Mouse (Mus musculus) regulatory T cell (primary cell): Measurements from ENCODE around the gene Sec61a1.

ENCODE experiments used
- in situ Hi-C: fragments of 300-600 bp; cut with MboI, MseI; formaldehyde crosslinking; loops from one replicate; pipeline ENCODE4 v1.15.1; 2025; ENCODE audit warnings: high pct_unique_total_duplicates

Sec61a1 gene

DNA sequence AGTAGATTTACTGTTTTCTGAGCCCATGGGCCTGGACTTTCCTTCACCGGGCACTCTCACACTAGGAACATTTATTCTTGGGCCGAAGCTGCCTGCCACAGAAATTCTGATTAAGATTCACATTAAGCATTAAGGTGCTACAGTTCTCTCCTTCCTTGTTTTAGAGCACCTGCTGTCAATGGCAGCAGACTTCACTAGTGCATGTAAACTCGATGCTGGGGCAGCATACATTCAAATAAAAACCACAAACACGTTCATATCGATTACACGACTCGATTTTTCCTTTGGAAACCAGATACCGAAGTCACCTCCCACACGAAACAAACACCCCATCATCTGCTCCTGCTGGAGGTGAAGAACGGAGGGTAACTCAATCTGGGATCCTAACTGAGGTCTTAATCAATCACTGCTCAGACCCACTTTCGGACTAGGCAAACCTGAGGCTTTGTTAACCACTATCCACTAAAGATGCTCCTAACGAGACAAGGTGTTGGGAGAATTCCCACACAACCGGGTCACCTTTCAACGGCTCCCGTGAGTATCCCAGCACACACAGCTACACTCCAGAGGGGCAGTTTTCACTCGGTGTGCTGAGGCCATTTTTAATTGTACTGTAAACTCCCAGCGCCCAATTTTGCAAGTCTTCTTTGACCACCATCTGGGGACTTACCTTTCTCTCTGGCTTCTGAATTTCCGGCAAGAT is 853 bp downstream of the Sec61a1 start:
- in situ Hi-C loops, result no loop called here

GRCm38 (mm10) chr6:88516667-88517066 is 2.0 kb downstream of the Sec61a1 start:
- in situ Hi-C loops, result no loop called here

DNA sequence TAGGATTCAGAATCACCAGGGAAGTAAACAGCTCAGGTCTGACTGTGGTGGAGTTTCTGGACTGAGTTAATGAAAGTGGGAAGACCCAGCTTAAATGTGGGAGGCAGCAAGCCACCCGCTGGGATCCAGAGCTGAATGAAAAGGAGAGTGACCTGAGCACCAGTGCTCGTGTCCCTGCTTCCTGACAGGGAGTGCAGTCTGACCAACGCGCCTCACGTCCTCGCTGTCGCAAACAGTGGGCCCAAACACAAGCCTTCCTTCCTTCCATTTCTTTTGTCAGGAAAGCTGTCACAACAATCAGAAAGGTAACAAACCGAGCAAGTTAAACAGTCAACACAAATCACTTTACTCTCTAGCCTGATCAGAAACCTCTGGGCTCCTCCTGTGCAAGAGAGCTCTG is 2.7 kb downstream of the Sec61a1 start:
- in situ Hi-C loops, result no loop called here

DNA sequence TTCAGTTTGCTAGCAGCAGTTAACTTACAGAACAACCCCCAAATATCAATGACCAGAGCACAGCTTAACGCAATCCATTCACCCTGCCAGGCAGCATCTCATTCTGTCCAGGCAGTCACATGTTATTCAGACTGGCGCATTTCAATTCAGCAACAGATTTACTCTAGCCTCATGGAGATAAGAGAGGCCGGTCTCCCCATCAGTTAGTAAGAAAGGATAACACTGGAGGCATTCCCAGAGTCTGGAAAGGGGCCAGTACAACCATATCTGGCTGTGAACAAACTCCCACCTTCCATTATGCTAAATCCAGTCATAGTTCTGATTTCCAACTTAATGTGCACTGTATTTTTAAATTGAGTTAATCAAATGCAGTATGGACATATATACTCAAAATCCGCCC is 4.2 kb downstream of the Sec61a1 start:
- in situ Hi-C loops, result no loop called here

DNA sequence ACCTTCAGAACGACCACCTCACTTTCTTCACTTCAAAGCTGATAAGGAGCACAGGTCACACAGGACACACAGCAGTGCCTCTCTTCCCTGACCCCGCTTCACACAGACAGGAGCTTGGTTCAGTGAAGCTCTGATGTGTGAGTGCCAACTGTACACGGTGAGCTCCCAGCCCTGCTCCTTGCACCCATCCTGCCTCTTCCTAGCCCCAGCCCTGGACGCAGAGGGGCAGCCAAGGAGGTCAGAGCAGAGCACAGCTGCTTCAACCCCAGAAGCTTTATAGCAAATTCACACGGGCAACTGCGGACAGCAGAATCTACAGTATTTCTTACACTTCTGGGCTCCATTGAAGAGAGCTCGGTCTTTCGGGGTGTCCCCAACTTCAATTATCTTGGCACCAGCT is 4.7 kb downstream of the Sec61a1 start:
- in situ Hi-C loops, result no loop called here

GRCm38 (mm10) chr6:88503044-88503443 is 15.7 kb downstream of the Sec61a1 start:
- in situ Hi-C loops, result no loop called here

DNA sequence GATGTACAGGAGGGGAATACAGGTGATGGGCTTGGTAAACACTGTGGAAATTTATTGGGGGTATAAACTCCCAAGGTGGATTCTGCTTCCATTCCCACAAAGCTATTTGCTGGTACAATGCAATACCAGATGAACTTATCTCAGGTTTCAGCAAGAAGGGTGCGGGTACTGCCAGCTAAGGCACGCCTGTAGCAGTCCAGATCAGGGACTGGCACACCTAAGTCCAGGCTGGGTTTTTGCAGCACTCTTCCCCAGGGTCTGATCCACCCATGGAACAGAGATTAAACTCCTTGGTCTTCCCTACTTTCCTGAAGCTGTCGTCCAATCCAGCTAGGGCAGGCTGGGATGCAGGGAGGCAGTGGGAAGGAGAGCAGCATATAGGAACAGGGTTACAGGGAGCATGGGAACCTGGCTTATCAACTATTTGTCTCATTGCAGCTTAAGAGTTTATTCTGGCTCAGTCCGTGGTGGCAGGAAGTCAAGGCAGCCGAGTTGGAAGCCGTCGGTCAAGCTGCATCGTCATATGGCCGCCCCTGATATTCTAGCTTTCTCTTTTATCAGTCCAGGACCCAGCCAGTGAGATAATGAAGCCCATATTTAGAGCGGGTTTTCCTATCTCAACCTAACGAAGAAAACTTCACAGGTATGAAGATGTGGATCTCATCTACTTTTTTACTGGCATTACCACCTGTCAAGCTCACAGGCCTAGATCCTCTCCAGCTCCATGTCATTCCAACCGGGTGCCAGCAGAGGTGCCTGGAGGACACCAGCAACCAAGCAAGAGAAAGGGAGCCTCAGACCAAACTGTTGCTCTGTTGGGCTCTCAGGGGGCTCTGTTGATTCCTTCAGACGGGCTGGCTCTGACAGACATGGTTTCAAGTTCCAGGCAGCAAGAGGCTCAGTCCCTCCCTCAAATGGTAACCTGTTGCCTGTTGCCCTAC is 16.4 kb downstream of the Sec61a1 start:
- in situ Hi-C loops, result no loop called here

DNA sequence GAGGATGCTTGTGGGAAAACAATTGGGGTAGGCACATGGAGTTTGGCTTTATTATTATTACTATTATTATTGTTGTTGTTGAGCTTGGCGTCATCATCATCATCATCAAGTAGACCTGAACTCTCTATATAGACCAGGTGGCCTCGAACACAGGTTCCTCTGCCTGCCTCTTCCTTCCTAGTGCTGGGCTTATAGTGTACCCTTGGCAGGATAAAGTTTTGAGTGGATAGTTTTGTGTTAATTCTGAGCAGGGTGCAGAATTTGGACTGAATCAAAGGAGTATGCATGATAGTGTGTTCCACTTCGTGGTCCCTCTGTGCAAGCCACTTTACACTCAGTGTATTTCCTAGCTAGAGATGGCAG is 18.3 kb downstream of the Sec61a1 start:
- in situ Hi-C loops, result no loop called here

DNA sequence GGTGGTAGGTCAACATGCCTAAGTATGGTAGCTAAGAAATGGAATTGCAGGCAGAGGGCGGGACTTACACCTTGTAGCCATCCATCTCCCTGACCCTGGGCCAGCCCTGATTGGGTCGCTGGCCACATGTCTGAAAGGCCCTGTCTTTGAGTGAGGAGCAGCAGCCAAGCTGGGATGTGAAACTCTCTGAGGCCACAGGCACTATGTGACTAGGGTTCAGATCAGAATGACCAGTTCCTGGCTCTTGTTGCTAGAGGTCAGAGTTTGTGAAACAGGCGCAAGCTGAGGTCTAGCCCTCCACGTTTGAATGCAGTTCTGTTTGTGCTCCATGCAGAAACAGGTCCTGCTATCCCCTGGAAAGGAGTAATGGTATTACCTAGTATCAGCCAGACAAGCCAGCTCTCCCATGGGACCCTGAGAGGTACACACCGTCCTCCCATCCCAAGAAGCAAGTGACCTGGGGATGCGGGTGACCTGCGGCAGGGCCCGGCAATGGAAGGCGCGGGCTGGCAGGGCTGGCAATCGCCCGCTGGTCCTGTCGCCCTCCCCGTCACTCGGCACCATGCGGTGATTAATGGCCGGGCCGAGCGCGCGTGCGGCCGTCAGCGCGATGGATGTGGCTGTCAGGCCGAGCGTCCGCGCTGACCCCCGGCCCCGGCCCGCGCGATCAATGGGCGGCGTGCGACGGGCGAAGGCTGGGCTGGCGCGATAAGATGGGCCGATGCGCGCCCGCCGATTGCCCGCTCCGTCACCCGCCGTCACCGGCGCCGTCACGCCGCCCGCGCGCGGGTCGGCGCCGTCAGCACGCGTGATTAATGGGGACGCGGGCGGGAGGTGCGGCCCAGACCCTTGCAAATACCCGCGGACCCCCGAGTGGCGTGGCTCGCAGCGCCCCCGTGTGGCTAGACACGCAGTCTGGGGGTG is 19.0 kb downstream of the Sec61a1 start:
- in situ Hi-C loops, result no loop called here

- in situ Hi-C loops, result no loop called here
Observed at GRCm38 (mm10) chr6:88493712-88494111, 25.0 kb downstream of the Sec61a1 start.

GRCm38 (mm10) chr6:88490629-88491354 is 27.9 kb downstream of the Sec61a1 start:
- in situ Hi-C loops, result no loop called here

DNA sequence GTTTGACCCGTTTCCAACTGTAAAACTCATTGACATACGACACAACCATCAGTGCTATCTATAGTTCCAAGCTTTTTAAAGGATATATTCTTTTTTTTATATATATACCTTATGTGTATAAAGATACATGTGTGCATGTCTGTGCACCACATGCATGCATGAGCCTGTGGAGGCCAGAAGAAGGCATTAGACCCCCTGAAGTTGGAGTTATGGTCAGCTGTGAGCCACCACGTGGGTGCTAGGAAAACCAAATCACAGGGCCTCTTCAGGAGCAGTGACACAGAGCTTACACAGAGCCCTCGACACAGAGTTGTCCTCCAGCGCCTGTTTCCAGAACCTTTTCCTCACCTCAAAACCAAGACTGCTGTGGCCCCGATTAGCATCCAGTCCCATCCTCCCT is 28.9 kb downstream of the Sec61a1 start:
- in situ Hi-C loops, result loop anchor here (5.0 kb wide), 1 partner anchor 378 kb away; no protein-coding TSS in a partner anchor

GRCm38 (mm10) chr6:88489026-88489425 is 29.7 kb downstream of the Sec61a1 start:
- in situ Hi-C loops, result loop anchor here (5.0 kb wide), 1 partner anchor 377 kb away; no protein-coding TSS in a partner anchor

DNA sequence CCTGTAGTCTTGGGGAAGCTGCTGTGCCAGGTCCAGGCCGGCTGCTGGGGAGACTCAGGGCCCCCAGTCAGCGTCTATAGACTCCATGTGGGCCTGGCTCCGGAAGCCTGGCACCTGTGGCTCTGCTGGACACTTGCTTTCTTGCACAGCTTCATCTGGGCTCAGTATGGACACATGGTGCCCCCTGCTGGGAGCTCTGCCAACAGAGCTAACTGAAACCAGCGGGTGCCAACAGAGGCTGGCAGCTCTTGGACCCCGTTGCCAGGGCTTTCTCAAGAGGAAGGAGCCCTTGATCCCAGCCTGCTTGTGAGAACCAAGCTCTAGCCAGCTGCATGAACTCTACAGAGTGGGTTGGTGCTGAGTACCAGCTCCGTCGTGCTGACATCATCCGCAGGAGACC is 31.8 kb downstream of the Sec61a1 start:
- in situ Hi-C loops, result loop anchor here (5.0 kb wide), 1 partner anchor 375 kb away; no protein-coding TSS in a partner anchor

DNA sequence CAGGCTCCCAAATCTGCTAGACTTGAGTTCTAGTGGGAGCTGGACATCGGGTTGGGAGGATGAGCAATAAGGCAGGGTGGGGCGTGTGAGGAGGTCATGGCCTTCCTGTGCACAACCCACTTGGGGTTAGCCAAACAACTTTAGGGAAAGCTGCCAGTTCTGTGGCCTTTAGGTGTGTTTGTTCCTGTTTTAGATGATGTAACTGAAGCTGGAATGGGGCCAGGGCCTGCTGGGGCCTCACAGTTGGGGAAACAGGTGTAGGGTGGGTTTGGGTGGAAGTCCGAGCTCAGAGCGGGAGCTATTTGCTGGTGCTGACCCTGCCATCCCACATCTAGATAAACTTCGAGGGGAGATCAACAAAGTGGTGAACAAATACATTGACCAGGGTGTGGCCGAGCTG is 33.3 kb downstream of the Sec61a1 start:
- in situ Hi-C loops, result loop anchor here (5.0 kb wide), 1 partner anchor 373 kb away; no protein-coding TSS in a partner anchor

- in situ Hi-C loops, result no loop called here
Observed at GRCm38 (mm10) chr6:88483913-88484312, 34.8 kb downstream of the Sec61a1 start.

DNA sequence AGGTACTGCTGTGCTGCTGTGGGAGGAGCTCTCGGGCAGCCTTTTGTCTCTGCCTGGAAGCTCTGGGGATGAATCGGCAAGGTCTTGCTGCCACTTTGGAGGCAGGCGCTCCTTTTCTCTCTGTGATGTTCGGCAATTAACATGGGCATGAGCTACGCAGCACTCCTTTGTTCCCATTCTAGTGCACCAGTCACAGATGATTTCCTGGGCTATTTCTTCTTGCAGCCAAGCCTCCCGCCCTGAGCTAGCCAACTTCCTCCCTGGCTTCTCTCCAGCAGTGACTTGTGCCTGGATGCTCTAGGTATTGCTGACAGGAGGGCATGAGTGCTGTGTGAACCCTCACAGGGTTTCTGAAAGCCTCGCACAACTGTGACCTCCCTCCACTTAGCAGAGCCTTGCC is 35.6 kb downstream of the Sec61a1 start:
- in situ Hi-C loops, result no loop called here

DNA sequence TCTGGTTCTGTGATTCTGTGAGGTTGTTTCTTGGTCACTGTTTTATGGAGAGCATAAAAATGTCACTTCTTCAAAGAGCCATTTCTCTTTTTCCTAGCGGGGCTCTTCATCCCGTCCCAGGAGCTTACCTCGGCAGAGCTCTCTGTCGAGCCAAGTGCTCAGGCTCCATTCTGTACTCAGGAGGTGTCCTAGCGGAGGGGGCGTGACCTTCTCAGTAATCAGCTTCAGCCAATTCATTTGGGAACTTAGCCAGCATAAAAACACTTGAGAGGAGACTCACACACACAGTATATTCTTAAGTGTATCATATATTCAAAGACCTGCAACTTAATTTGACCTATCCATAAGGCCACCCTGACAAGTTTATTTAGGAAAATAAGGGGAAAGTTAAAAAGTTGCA is 38.3 kb downstream of the Sec61a1 start:
- in situ Hi-C loops, result no loop called here

GRCm38 (mm10) chr6:88469878-88470277 is 48.8 kb downstream of the Sec61a1 start:
- in situ Hi-C loops, result loop anchor here (10.0 kb wide), 2 partner anchors 1175 to 1905 kb away; partner anchors contain the start of gene Txnrd3

- in situ Hi-C loops, result loop anchor here (10.0 kb wide), 2 partner anchors 1179 to 1909 kb away; partner anchors contain the start of gene Txnrd3
Observed at GRCm38 (mm10) chr6:88465181-88465920, 53.4 kb downstream of the Sec61a1 start, which contains the start of gene Ruvbl1. TSS of gene Ruvbl1 (plus strand) at chr6:88465409.
